Mouse (Mus musculus) liver, postnatal 0 days (tissue): ENCODE data around the gene Itgae.

Experiments
- CTCF ChIP-seq: sonication (generic); IDR thresholded peaks from 2 replicates; pipeline ENCODE4 v1.5.1; 2016; ENCODE audit warnings: antibody characterized with exemption, low read depth
- EP300 ChIP-seq: IDR thresholded peaks from 2 replicates; pipeline ENCODE4 v1.6.1; 2016; ENCODE audit warnings: antibody characterized with exemption, low read depth, mild to moderate bottlenecking

GRCm38 (mm10) chr11:73080306-73080705, 10.1 kb upstream of the Itgae start:
- TF ChIP-seq CTCF (no peak), EP300 (no peak)
